Mouse (Mus musculus): Measurements from ENCODE around the gene Bahd1. TPM values are rescaled to one million over a fixed set of nuclear protein-coding genes. Genes with fewer than 3 reads are reported as not detected.

The Bahd1 gene
- polyA plus RNA-seq (2014; fragmentation: Nextera tagmentation; extraction: Ambion mirVana): 0.84 and 0.91 TPM in 2 replicates

- WGBS: under 1% methylated on average over 32 of the region's 32 CpGs
Measured at GRCm38 (mm10) chr2:118899981-118900825, at the start of gene Bahd1. TSS of gene Bahd1 (plus strand) at chr2:118900377.

DNA sequence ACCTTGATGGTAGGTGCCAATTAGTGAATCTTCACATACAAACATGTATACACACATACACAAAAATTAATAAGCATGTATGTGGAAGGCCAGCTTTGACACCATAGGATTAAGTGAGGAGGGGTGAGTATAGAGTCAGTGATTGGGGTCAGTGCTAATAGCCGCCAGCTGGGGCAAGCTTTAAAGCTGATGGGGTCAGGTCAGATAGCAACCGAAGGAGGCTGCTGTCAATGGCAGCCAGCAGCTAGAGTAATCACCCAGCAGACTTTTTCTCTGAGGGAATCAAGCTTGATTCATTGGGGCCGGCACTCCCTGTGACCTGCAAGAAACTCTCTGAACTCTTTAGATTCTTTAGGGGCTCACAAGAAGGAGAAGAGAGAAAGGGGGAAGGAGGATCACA, 48.4 kb upstream of the Bahd1 start:
- DNase-seq (ENCODE audit: low spot score) (no peak), ATAC-seq (ENCODE audit: insufficient number of reproducible peaks, low FRiP score, low TSS enrichment, low read depth) (no peak)
- Histone ChIP-seq H3K36me3 (ENCODE audit: control insufficient read depth, insufficient read depth, low read length) (no peaks in the 10 kb centered on the region), H3K27ac (replicated peaks; ENCODE audit: low read depth, low read length) (no peak overlapping the region), H3K4me1 (ENCODE audit: control insufficient read depth, insufficient read depth, low read length) (no peaks in the 10 kb centered on the region), H3K4me2 (ENCODE audit: low read depth, severe bottlenecking) (no peak overlapping the region), H3K4me3 (ENCODE audit: low read depth, low read length) (no peak overlapping the region), H3K27me3 (ENCODE audit: control insufficient read depth, insufficient read depth, low read length) (no peaks in the 10 kb centered on the region), H3K9me3 (ENCODE audit: control insufficient read depth, low read length) (no peaks in the 10 kb centered on the region), H3K9ac (ENCODE audit: low read length) (no peak overlapping the region)
- WGBS: 4% methylated on average over 3 of the region's 3 CpGs

More at GRCm38 (mm10) chr2:118899981-118900825, at the start of gene Bahd1:
- Histone ChIP-seq H3K4me2 (ENCODE audit: low read depth, severe bottlenecking) (peak within 1 kb of the TSS; percentile 99), H3K36me3 (ENCODE audit: control insufficient read depth, insufficient read depth, low read length) (no peaks in the 10 kb centered on the region), H3K27me3 (ENCODE audit: control insufficient read depth, insufficient read depth, low read length) (peaks cover 63% of the 10 kb centered on the region), H3K4me1 (ENCODE audit: control insufficient read depth, insufficient read depth, low read length) (peaks cover 42% of the 10 kb centered on the region), H3K27ac (replicated peaks; ENCODE audit: low read depth, low read length) (no peak within 1 kb of the TSS), H3K9me3 (ENCODE audit: control insufficient read depth, low read length) (no peaks in the 10 kb centered on the region), H3K4me3 (ENCODE audit: low read depth, low read length) (peak within 1 kb of the TSS; percentile 84), H3K9ac (ENCODE audit: low read length) (peak within 1 kb of the TSS; percentile 37)
- ATAC-seq (ENCODE audit: insufficient number of reproducible peaks, low FRiP score, low TSS enrichment, low read depth) (no peak), DNase-seq (ENCODE audit: low spot score) (peak; percentile 62)

- no peaks in the 10 kb centered on the region for H3K4me1 ChIP-seq (ENCODE audit: control insufficient read depth, insufficient read depth, low read length)
Measured at GRCm38 (mm10) chr2:118861454-118862339, 38.5 kb upstream of the Bahd1 start, which contains the start of gene Ivd. TSS of gene Ivd (plus strand) at chr2:118861954.

GRCm38 (mm10) chr2:118862340-118862675, 37.9 kb upstream of the Bahd1 start:
- DNase-seq (ENCODE audit: low spot score): no peak
- Histone ChIP-seq H3K27ac (replicated peaks; ENCODE audit: low read depth, low read length) (no peak overlapping the region; the same call in 1 of the 2 replicates), H3K27me3 (ENCODE audit: control insufficient read depth, insufficient read depth, low read length) (no peaks in the 10 kb centered on the region), H3K9ac (ENCODE audit: low read length) (peak overlapping the region; percentile 58), H3K4me2 (ENCODE audit: low read depth, severe bottlenecking) (peak overlapping the region; percentile 52), H3K4me1 (ENCODE audit: control insufficient read depth, insufficient read depth, low read length) (no peaks in the 10 kb centered on the region), H3K36me3 (ENCODE audit: control insufficient read depth, insufficient read depth, low read length) (no peaks in the 10 kb centered on the region), H3K4me3 (ENCODE audit: low read depth, low read length) (peak overlapping the region; percentile 53), H3K9me3 (ENCODE audit: control insufficient read depth, low read length) (no peaks in the 10 kb centered on the region)
- no peak for ATAC-seq (ENCODE audit: insufficient number of reproducible peaks, low FRiP score, low TSS enrichment, low read depth)
- 51% methylated on average over 3 of the region's 3 CpGs for WGBS

More at GRCm38 (mm10) chr2:118861454-118862339, 38.5 kb upstream of the Bahd1 start, which contains the start of gene Ivd:
- WGBS: 1% methylated on average over 34 of the region's 34 CpGs
- H3K9me3 ChIP-seq (ENCODE audit: control insufficient read depth, low read length): no peaks in the 10 kb centered on the region
- H3K27ac ChIP-seq (replicated peaks; ENCODE audit: low read depth, low read length): no peak within 1 kb of the TSS; the same call in 1 of the 2 replicates
- peak; percentile 99 for ATAC-seq (ENCODE audit: insufficient number of reproducible peaks, low FRiP score, low TSS enrichment, low read depth)
- H3K27me3 ChIP-seq (ENCODE audit: control insufficient read depth, insufficient read depth, low read length): no peaks in the 10 kb centered on the region
- no peaks in the 10 kb centered on the region for H3K36me3 ChIP-seq (ENCODE audit: control insufficient read depth, insufficient read depth, low read length)
- peak; percentile 92 for DNase-seq (ENCODE audit: low spot score)
- H3K4me2 ChIP-seq (ENCODE audit: low read depth, severe bottlenecking): peak within 1 kb of the TSS; percentile 56
- peak within 1 kb of the TSS; percentile 58 for H3K9ac ChIP-seq (ENCODE audit: low read length)
- H3K4me3 ChIP-seq (ENCODE audit: low read depth, low read length): peak within 1 kb of the TSS; percentile 53

- 92% methylated on average over 3 of the region's 3 CpGs for WGBS
- ATAC-seq (ENCODE audit: insufficient number of reproducible peaks, low FRiP score, low TSS enrichment, low read depth): no peak
- Histone ChIP-seq H3K36me3 (ENCODE audit: control insufficient read depth, insufficient read depth, low read length) (no peaks in the 10 kb centered on the region; the same call in 1 of the 2 replicates), H3K27ac (replicated peaks; ENCODE audit: low read depth, low read length) (no peak overlapping the region), H3K9me3 (ENCODE audit: control insufficient read depth, low read length) (no peaks in the 10 kb centered on the region), H3K4me2 (ENCODE audit: low read depth, severe bottlenecking) (no peak overlapping the region), H3K4me3 (ENCODE audit: low read depth, low read length) (no peak overlapping the region), H3K27me3 (ENCODE audit: control insufficient read depth, insufficient read depth, low read length) (no peaks in the 10 kb centered on the region), H3K9ac (ENCODE audit: low read length) (no peak overlapping the region), H3K4me1 (ENCODE audit: control insufficient read depth, insufficient read depth, low read length) (no peaks in the 10 kb centered on the region)
- DNase-seq (ENCODE audit: low spot score): no peak
Measured at GRCm38 (mm10) chr2:118870601-118871000, 29.6 kb upstream of the Bahd1 start.

DNA sequence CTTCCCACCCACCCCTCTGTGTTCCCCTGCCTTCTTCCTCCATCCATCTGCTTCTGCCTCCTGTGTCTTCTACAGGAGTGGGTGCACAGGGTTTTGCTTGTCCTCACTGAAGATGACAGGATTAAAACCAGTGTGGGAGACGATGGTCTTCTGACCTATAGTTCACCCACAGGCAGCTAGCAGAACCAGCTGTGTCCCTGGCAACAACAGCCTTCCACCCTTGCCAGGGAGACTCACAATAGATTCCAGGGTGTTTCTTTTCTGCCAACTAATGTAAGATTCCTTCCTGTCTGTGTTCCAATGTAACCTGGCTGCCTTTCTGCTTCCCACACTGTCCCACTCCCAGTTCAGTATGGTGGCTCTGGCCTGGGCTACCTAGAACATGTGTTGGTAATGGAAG, 29.1 kb upstream of the Bahd1 start:
- H3K36me3 ChIP-seq (ENCODE audit: control insufficient read depth, insufficient read depth, low read length): no peaks in the 10 kb centered on the region; the same call in 1 of the 2 replicates
- no peak overlapping the region for H3K4me2 ChIP-seq (ENCODE audit: low read depth, severe bottlenecking)
- H3K27ac ChIP-seq (replicated peaks; ENCODE audit: low read depth, low read length): no peak overlapping the region
- ATAC-seq (ENCODE audit: insufficient number of reproducible peaks, low FRiP score, low TSS enrichment, low read depth): no peak
- H3K4me3 ChIP-seq (ENCODE audit: low read depth, low read length): no peak overlapping the region
- no peaks in the 10 kb centered on the region for H3K4me1 ChIP-seq (ENCODE audit: control insufficient read depth, insufficient read depth, low read length)
- no peak for DNase-seq (ENCODE audit: low spot score)
- no peak overlapping the region for H3K9ac ChIP-seq (ENCODE audit: low read length)
- WGBS: 88% methylated on average over 1 of the region's 1 CpGs
- H3K9me3 ChIP-seq (ENCODE audit: control insufficient read depth, low read length): no peaks in the 10 kb centered on the region
- H3K27me3 ChIP-seq (ENCODE audit: control insufficient read depth, insufficient read depth, low read length): no peaks in the 10 kb centered on the region

DNA sequence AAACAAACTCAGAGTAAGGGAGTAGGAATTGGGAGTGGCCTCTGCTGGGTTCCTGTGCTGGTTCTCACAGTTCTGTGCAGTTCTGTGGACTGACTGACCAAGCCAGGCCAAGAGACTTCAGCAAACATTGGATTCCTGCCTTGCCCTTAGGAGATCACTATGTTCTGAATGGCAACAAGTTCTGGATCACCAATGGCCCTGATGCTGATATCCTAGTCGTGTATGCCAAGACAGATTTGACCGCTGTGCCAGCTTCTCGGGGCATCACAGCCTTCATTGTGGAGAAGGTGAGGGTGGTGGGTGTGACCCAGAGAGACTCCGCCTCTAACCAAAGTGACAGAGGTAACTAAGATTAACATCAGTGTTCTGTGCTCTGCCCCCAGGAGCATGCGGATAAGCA, 27.2 kb upstream of the Bahd1 start:
- no peak overlapping the region for H3K9ac ChIP-seq (ENCODE audit: low read length)

DNA sequence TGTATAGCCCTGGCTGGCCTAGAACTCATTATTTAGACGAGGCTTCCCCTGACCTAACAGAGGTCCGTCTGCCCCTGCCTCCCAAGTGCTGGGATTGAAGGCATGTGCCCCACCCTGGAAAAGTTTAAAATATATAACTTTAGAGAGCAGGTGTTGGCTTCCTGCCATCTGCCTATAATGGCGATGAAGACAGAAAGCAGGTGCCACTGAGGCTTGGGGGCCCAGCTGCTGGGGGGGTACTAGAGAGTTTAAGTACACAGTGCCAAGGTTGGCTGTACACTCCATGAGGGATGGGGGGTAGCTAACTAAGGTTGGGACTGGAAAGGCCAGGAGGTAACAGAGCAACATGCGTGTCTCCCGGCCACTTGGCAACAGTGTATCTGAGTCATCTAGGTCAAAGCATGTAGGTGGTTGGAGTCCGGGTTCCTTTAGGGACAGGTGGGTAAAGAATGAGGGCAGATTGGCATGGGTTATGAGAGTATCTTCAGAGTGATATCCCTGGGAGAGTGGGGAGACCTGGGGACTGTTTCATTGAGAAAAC, 26.2 kb upstream of the Bahd1 start:
- no peak overlapping the region for H3K4me2 ChIP-seq (ENCODE audit: low read depth, severe bottlenecking)
- ATAC-seq (ENCODE audit: insufficient number of reproducible peaks, low FRiP score, low TSS enrichment, low read depth) (no peak), DNase-seq (ENCODE audit: low spot score) (no peak)
- no peak overlapping the region for H3K4me3 ChIP-seq (ENCODE audit: low read depth, low read length)
- 95% methylated on average over 6 of the region's 6 CpGs for whole genome bisulfite sequencing
- H3K36me3 ChIP-seq (ENCODE audit: control insufficient read depth, insufficient read depth, low read length): no peaks in the 10 kb centered on the region; the same call in 1 of the 2 replicates
- H3K27ac ChIP-seq (replicated peaks; ENCODE audit: low read depth, low read length): no peak overlapping the region
- H3K9me3 ChIP-seq (ENCODE audit: control insufficient read depth, low read length): no peaks in the 10 kb centered on the region
- no peaks in the 10 kb centered on the region for H3K27me3 ChIP-seq (ENCODE audit: control insufficient read depth, insufficient read depth, low read length)
- no peak overlapping the region for H3K9ac ChIP-seq (ENCODE audit: low read length)
- no peaks in the 10 kb centered on the region for H3K4me1 ChIP-seq (ENCODE audit: control insufficient read depth, insufficient read depth, low read length)

More for the DNA sequence above, 27.2 kb upstream of the Bahd1 start:
- ATAC-seq (ENCODE audit: insufficient number of reproducible peaks, low FRiP score, low TSS enrichment, low read depth) (no peak), DNase-seq (ENCODE audit: low spot score) (no peak)
- H3K27ac ChIP-seq (replicated peaks; ENCODE audit: low read depth, low read length): no peak overlapping the region
- H3K4me3 ChIP-seq (ENCODE audit: low read depth, low read length): no peak overlapping the region
- H3K27me3 ChIP-seq (ENCODE audit: control insufficient read depth, insufficient read depth, low read length): no peaks in the 10 kb centered on the region
- H3K4me1 ChIP-seq (ENCODE audit: control insufficient read depth, insufficient read depth, low read length): no peaks in the 10 kb centered on the region
- WGBS: 88% methylated on average over 5 of the region's 5 CpGs
- no peaks in the 10 kb centered on the region for H3K9me3 ChIP-seq (ENCODE audit: control insufficient read depth, low read length)
- no peaks in the 10 kb centered on the region; the same call in 1 of the 2 replicates for H3K36me3 ChIP-seq (ENCODE audit: control insufficient read depth, insufficient read depth, low read length)
- H3K4me2 ChIP-seq (ENCODE audit: low read depth, severe bottlenecking): no peak overlapping the region

Measured in limb, embryonic 11.5 days (tissue).